Mouse (Mus musculus) heart, postnatal 0 days (tissue): ENCODE measurements around the gene Chmp2a. TPM values are rescaled to one million over a fixed set of nuclear protein-coding genes. Genes with fewer than 3 reads are reported as not detected.

Experiments
- ATAC-seq: fragments of 200-750 bp; cut with Nextera tagmentation; 2 replicates; pipeline ENCODE4 v1.8.0; 2017; ENCODE audit warnings: low read depth, moderate number of reproducible peaks, moderate library complexity; ENCODE audit not compliant: insufficient read depth
- DNase-seq: peaks from one replicate; pipeline ENCODE4 v3.0.0-alpha.2; 2016; ENCODE audit warnings: low spot score
- H3K27ac ChIP-seq: fragments of 300-500 bp; sonication (generic); 2 replicates; pipeline ENCODE4 v1.5.1; 2014; ENCODE audit warnings: low read depth, mild to moderate bottlenecking
- H3K27me3 ChIP-seq: fragments of 300-500 bp; sonication (generic); 2 replicates; pipeline ENCODE4 v1.6.1; 2014; ENCODE audit warnings: low read length, mixed read lengths; ENCODE audit not compliant: control insufficient read depth, insufficient read depth
- H3K36me3 ChIP-seq: fragments of 300-500 bp; sonication (generic); replicated peaks from 2 replicates; pipeline ENCODE4 v1.6.1; 2014; ENCODE audit warnings: low read length, mixed read lengths; ENCODE audit not compliant: control insufficient read depth, insufficient read depth
- H3K4me1 ChIP-seq: fragments of 300-500 bp; sonication (generic); 2 replicates; pipeline ENCODE4 v1.6.1; 2014; ENCODE audit warnings: antibody characterized with exemption; ENCODE audit not compliant: control insufficient read depth, insufficient read depth
- H3K4me2 ChIP-seq: fragments of 300-500 bp; sonication (generic); 2 replicates; pipeline ENCODE4 v1.6.1; 2014; ENCODE audit warnings: low read depth, mild to moderate bottlenecking, low read length, moderate library complexity
- H3K4me3 ChIP-seq: fragments of 300-500 bp; sonication (generic); 2 replicates; pipeline ENCODE4 v1.5.1; 2014; ENCODE audit warnings: low read depth, low read length
- H3K9ac ChIP-seq: fragments of 300-500 bp; sonication (generic); replicated peaks from 2 replicates; pipeline ENCODE4 v1.6.1; 2014; ENCODE audit warnings: low read depth, low read length, mixed read lengths
- H3K9me3 ChIP-seq: fragments of 300-500 bp; sonication (generic); replicated peaks from 2 replicates; pipeline ENCODE4 v1.6.1; 2016; ENCODE audit warnings: low read length; ENCODE audit not compliant: control insufficient read depth
- CTCF ChIP-seq: IDR thresholded peaks from 2 replicates; pipeline ENCODE4 v1.5.1; 2016; ENCODE audit warnings: antibody characterized with exemption, control low read depth, low read depth
- EP300 ChIP-seq: IDR thresholded peaks from 2 replicates; pipeline ENCODE4 v1.6.1; 2016; ENCODE audit warnings: antibody characterized with exemption, low read depth
- WGBS: fragments of 180-500 bp; shearing (Covaris S2); extraction: QIAGEN DNeasy Blood & Tissue Kit; methylation state at CpG from one replicate; pipeline ENCODE4 v1.1.7; 2014; 5-methylcytosine and 5-hydroxymethylcytosine counted together
- polyA plus RNA-seq: library from polyadenylated mRNA; unstranded; fragments of >200 nt; fragmentation: Nextera tagmentation; extraction: Ambion mirVana; gene quantifications from 2 replicates; pipeline ENCODE4 v1.2.1, GENCODE M21; 2015
- total RNA-seq: library from RNA; depleted of rRNA; stranded (reverse); fragments of >200 nt; gene quantifications from 2 replicates; pipeline ENCODE4 v1.2.3, GENCODE M21; 2014; ENCODE audit warnings: low replicate concordance

Gene Chmp2a
- total and polyA plus RNA-seq, 2 experiments from 2014 or later, result 48.2 to 181 TPM

DNA sequence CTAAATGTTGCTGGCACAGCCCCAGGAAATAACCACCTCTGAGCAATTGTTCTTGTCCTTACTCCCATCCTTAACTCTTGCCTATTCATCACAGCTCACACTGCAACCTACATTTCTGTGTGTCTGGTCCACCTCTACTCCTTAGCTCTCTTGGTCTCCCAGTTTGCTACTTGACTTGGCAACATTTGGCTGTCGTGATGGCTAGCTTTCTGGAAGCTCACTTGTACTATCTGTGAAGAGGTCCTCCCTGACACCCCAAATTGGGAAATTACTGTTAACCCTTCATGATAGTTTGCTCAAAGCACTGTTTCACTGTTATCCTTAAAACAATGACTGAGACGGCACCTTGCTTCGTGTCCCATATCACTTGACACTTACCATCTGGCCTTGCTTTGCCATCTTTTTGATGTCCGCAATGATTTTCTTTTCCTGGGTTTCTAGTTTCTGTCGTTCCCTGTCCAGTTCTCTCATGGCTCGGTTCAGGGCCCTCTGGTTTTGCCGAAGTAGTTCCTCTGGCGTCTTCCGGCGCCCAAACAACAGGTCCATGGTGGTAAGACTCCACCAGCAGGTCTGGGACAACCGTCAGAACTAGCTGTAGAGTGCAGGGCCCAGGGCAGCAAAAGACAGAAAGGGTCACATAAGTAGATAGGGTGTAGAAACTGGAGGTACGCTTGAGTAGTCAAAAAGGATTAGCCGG is 1.0 kb downstream of the Chmp2a start:
- no peak for DNase-seq
- WGBS, result 37% methylated on average over 13 of the region's 13 CpGs
- Histone ChIP-seq H3K4me3 (peak overlapping the region; percentile 79), H3K36me3 (peaks cover 52% of the 10 kb centered on the region), H3K27me3 (no peaks in the 10 kb centered on the region), H3K4me1 (peaks cover 23% of the 10 kb centered on the region), H3K9me3 (no peaks in the 10 kb centered on the region), H3K27ac (peak overlapping the region; percentile 94), H3K9ac (peak overlapping the region; percentile 89), H3K4me2 (peak overlapping the region; percentile 92)
- TF ChIP-seq EP300, result no peak
- no peak for TF ChIP-seq CTCF
- ATAC-seq, result no peak

DNA sequence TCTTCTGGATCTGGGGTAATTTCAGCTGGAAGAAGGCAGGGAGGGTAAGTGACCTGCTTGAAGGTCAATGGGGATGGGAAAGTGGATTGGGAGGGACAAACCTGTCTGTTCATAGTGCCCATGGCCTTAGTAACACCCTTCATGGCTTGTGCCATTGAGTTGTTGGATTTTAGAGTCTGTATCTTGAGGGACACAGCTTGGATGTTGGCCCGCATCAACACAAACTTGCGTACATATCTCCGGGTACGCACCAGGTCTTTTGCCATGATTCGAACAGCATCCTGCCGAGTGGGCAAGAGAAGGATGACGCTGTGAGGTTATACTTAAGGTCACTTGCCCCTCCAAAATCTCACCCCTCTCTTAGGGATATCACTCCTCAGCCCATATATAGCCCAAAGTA is 2.1 kb downstream of the Chmp2a start:
- no peaks in the 10 kb centered on the region for H3K9me3 ChIP-seq
- no peak overlapping the region for H3K27ac ChIP-seq
- peaks cover 63% of the 10 kb centered on the region for H3K36me3 ChIP-seq
- H3K4me2 ChIP-seq, result no peak overlapping the region
- ATAC-seq, result no peak
- no peaks in the 10 kb centered on the region for H3K27me3 ChIP-seq
- no peak for TF ChIP-seq EP300
- TF ChIP-seq CTCF, result no peak
- 88% methylated on average over 7 of the region's 7 CpGs for WGBS
- peaks cover 23% of the 10 kb centered on the region for H3K4me1 ChIP-seq
- no peak overlapping the region for H3K9ac ChIP-seq
- no peak overlapping the region for H3K4me3 ChIP-seq
- DNase-seq, result no peak

DNA sequence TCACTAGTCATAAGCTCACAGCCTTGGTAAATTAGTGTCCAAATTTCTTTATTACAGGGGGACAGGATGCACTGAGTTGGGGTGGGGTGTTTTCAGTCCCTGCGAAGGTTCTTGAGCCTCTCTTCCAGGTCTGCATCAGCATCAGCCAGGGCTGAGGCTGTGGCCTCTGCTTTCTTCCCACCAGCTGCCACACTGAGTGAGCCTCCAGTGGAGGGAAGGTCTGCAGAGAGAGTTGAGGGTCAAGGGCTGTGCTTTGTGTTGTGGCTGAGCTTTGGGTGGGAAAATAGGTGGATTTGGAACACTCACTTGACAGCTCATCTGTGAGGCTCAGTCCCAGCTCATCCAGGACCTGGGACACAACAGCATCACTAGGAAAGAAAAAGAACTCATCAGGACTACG is 2.6 kb downstream of the Chmp2a start:
- Histone ChIP-seq H3K27me3 (no peaks in the 10 kb centered on the region), H3K4me2 (no peak overlapping the region), H3K36me3 (peaks cover 69% of the 10 kb centered on the region), H3K9ac (no peak overlapping the region), H3K4me1 (peaks cover 22% of the 10 kb centered on the region), H3K9me3 (no peaks in the 10 kb centered on the region), H3K27ac (no peak overlapping the region), H3K4me3 (no peak overlapping the region)
- 81% methylated on average over 2 of the region's 2 CpGs for WGBS
- no peak for TF ChIP-seq EP300
- TF ChIP-seq CTCF, result no peak
- DNase-seq, result no peak
- no peak for ATAC-seq

DNA sequence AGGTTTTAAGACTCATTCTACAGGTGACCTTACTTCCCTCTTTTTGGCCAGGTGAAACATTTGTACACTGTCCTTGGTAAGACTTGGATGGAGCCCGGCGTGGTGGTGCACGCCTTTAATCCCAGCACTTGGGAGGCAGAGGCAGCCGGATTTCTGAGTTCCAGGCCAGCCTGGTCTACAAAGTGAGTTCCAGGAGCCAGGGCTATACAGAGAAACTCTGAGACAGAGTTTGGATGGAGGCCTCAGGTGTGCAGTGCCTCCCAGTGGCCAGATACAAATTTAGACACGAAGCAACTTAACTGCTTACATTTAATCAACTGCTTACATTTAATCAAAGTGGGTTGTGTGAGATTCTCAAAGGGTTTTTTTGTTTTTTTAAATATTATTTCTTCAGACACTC is 3.5 kb downstream of the Chmp2a start:
- H3K27ac ChIP-seq, result no peak overlapping the region
- H3K9ac ChIP-seq, result no peak overlapping the region
- TF ChIP-seq CTCF, result peak; percentile 35; the same call in 1 of the 2 replicates
- no peak for TF ChIP-seq EP300
- H3K36me3 ChIP-seq, result peaks cover 78% of the 10 kb centered on the region
- DNase-seq, result no peak
- H3K9me3 ChIP-seq, result no peaks in the 10 kb centered on the region
- no peak for ATAC-seq
- H3K27me3 ChIP-seq, result no peaks in the 10 kb centered on the region
- 69% methylated on average over 5 of the region's 5 CpGs for WGBS
- H3K4me1 ChIP-seq, result peaks cover 20% of the 10 kb centered on the region
- no peak overlapping the region for H3K4me2 ChIP-seq
- H3K4me3 ChIP-seq, result no peak overlapping the region

DNA sequence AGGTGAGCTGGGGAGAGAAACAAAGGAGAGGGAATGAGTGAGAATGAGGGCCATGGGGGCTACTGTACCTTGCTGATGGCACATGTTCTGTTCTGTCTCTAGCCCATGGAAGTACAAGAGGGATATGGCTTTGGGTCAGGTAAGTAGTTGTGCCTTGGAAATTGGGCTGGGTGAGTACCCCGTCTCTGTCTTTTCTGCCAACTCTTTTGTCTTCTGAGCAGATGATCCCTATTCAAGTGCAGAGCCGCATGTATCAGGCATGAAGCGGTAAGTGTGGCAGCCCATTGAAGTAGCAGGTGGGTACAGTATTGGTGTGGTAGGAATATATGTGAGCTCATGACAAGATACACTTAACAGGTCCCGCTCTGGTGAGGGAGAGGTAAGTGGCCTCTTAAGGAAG is 5.6 kb downstream of the Chmp2a start:
- WGBS, result 88% methylated on average over 4 of the region's 4 CpGs
- no peak overlapping the region for H3K4me2 ChIP-seq
- H3K27me3 ChIP-seq, result no peaks in the 10 kb centered on the region
- H3K9ac ChIP-seq, result no peak overlapping the region
- peaks cover 21% of the 10 kb centered on the region for H3K4me1 ChIP-seq
- peaks cover 78% of the 10 kb centered on the region for H3K36me3 ChIP-seq
- TF ChIP-seq CTCF, result no peak
- no peak for TF ChIP-seq EP300
- ATAC-seq, result no peak
- no peak overlapping the region for H3K4me3 ChIP-seq
- no peaks in the 10 kb centered on the region for H3K9me3 ChIP-seq
- H3K27ac ChIP-seq, result no peak overlapping the region
- DNase-seq, result no peak
